Mouse (Mus musculus): ENCODE measurements around the gene AI464131.

AI464131 gene

GRCm38 (mm10) chr4:41502986-41503412 is at the start of gene AI464131:
Gene AI464131, minus strand, starts transcription at chr4:41503076.
- DNase-seq (ENCODE audit: low spot score), result peak; percentile 97

GRCm38 (mm10) chr4:41552529-41552928 is 49.7 kb upstream of the AI464131 start:
- peak; percentile 62 for DNase-seq (ENCODE audit: low spot score)

DNA sequence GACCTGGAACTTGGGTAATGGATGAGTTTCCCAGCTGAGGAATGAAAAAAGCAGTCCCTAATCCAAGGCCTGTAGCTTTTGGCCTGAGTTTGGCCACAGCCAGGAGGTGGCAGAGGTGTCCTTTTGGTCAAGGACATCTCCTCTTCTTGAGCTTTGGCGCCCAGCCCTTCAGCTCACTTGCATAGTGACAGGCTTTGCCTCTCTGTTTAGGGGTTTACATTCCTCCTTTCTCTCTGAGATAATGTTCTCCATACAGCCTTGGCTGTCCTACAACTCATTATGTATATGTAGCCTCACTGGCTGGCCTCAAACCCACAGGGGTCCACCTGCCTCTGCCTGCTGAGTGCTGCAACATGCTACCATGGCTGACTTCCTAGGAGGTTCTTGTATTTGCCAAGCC is 44.2 kb upstream of the AI464131 start:
- DNase-seq (ENCODE audit: low spot score), result no peak

- DNase-seq (ENCODE audit: low spot score), result peak; percentile 25
Measured at GRCm38 (mm10) chr4:41545985-41546384, 43.1 kb upstream of the AI464131 start.

DNA sequence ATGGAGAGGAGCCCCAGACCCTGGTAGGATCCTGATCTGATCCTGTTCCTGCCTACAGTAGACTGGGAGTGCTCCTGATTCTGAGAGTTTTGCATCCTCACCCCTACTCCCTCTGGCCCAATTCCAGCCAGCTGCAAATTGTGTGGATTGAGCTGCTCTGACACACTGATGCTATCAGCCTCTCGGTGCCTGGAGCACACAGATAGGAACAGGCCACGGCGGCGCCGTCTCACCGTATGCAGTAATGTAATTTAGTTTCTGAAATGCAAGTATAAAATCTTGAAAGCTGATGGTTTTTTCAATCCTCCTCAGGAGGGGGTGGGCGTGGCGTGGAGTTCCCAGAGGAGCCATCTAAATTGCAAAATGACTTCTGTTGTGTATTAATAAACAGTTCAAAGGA is 39.3 kb upstream of the AI464131 start:
- no peak for DNase-seq (ENCODE audit: low spot score)

GRCm38 (mm10) chr4:41534866-41535265 is 32.0 kb upstream of the AI464131 start:
- DNase-seq (ENCODE audit: low spot score), result no peak

DNA sequence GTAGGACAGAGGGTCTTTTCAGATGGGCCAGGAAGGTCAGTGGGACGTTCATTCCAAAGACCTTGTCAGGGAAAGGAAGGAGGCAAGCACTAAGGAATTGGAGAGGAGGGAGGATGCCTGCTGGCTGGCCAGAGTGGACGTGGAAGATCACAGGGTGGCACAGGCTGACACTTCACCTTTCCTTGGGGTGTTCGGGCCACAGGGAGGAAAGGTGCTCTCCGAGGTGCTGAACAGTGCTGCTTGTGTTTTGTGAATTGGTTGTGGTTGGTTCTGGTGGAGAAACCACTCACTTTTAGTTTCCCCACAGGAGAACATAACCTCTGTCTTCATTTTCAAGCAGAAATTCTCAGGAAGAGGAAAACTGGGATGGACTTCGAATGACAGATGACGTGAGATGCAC is 29.5 kb upstream of the AI464131 start:
- DNase-seq (ENCODE audit: low spot score), result peak; percentile 68

GRCm38 (mm10) chr4:41527996-41528395 is 25.1 kb upstream of the AI464131 start:
- DNase-seq (ENCODE audit: low spot score), result no peak

DNA sequence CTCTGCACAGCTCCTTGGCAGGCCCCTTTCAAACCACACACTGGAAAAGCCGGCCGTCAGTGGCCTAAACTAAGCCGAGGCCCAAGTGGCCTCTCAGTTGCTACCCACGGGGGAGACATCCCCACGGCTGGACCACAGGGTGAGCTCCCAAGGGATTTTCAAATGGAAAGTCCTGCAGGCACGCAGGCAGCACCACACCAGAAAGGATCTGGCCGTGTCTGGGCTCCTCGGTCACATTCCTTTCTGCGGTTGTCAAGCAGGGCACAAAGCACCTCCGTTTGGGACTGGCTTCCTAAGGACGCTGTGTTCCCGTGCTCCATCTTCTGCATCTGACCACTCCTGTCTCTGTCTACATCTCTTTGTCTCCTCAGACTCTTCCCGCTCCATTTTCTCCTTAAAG is 24.2 kb upstream of the AI464131 start:
- DNase-seq (ENCODE audit: low spot score), result no peak

GRCm38 (mm10) chr4:41526553-41526952 is 23.7 kb upstream of the AI464131 start:
- no peak for DNase-seq (ENCODE audit: low spot score)

- no peak for DNase-seq (ENCODE audit: low spot score)
Measured at GRCm38 (mm10) chr4:41524829-41525228, 22.0 kb upstream of the AI464131 start.

DNA sequence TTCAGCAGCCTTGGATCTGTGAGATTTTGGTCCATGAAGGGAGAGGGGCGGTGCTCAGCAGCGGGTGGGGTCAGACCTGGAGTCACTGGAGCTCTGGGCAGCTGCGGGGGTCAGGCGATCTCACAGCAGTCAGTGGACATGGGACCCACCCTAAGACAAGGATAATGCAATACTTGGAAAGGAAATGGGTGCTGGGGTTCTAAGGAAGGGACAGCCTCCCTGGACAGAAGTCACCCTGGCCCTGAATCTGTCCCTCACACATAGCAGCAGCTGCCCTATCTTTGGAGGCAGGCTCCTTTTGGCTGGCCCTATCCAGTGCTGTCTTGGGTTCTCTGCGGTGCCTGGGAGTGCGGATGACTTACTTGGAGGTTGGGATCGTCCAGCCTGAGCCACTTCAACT is 21.0 kb upstream of the AI464131 start:
- DNase-seq (ENCODE audit: low spot score), result no peak

DNA sequence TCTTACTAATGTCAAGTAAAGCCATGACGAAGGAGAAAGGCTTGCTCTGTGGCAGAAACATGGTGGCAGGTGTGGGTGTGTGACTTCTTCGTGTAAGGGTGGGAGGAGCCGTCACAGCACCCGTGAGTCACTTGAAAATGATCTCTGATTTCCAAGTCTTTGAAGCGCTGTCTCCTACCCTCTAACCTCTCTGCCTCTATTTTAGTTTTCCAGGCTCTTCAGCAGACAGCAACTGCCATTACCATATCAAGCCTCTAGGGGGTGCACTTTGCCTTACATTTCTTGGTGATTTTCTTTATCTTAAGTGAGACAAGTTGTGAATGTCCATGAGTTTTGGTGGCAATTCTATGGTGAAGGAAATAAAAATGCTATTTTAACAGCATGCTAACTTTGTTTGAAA is 19.9 kb upstream of the AI464131 start:
- DNase-seq (ENCODE audit: low spot score), result peak; percentile 62

- DNase-seq (ENCODE audit: low spot score), result no peak
Measured at GRCm38 (mm10) chr4:41522136-41522535, 19.3 kb upstream of the AI464131 start.

GRCm38 (mm10) chr4:41520641-41521040 is 17.8 kb upstream of the AI464131 start:
- DNase-seq (ENCODE audit: low spot score), result no peak

- DNase-seq (ENCODE audit: low spot score), result no peak
Measured at GRCm38 (mm10) chr4:41519195-41519594, 16.3 kb upstream of the AI464131 start.

- no peak for DNase-seq (ENCODE audit: low spot score)
Measured at GRCm38 (mm10) chr4:41518349-41518748, 15.5 kb upstream of the AI464131 start.

- DNase-seq (ENCODE audit: low spot score), result no peak
Measured at GRCm38 (mm10) chr4:41517233-41517632, 14.4 kb upstream of the AI464131 start, which contains the start of gene 1110017D15Rik. Gene 1110017D15Rik, minus strand, starts transcription at chr4:41517333.

DNA sequence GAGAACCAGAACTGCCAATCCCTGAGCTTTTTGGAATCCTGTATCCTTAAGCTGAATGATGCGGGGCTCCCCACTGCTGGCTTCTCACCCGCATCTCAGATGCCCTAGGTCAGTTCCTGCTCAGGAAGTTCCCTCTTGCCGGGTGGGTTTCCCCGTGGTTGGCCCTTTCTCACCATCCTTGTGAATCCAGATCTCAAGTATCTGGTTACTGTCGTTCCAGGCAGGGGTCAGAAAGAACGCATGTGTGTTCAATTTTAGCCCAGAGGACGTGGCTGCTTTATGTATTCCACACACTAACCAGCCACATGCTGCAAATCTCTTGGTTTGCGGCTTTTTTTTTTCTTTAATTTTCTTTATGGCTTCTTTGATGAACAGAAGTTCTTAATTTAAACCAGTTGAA is 10.8 kb upstream of the AI464131 start:
- DNase-seq (ENCODE audit: low spot score), result no peak

DNA sequence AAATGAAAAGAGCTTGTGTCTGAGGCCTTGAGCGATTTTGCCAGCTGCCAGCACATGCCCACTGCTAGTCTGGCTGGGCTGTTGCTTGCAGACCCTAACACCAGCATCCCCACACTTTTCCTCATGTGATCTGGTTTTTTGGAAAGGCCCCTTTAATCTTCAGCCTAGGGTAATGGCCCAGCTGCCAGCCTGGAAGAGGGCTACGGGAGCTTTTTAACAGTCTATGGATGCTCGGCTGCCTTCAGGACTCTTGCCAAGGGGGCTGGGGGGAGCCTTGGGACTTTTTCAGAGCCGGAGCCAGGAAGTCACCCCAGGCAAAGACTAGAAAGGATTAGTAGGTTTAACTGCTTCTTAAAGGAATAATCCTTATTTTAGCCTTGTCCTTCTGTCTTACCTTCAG is 10.4 kb upstream of the AI464131 start:
- DNase-seq (ENCODE audit: low spot score), result no peak

GRCm38 (mm10) chr4:41507998-41508397 is 5.1 kb upstream of the AI464131 start:
- DNase-seq (ENCODE audit: low spot score), result no peak

- no peak for DNase-seq (ENCODE audit: low spot score)
Measured at GRCm38 (mm10) chr4:41507326-41507924, 4.5 kb upstream of the AI464131 start.

DNA sequence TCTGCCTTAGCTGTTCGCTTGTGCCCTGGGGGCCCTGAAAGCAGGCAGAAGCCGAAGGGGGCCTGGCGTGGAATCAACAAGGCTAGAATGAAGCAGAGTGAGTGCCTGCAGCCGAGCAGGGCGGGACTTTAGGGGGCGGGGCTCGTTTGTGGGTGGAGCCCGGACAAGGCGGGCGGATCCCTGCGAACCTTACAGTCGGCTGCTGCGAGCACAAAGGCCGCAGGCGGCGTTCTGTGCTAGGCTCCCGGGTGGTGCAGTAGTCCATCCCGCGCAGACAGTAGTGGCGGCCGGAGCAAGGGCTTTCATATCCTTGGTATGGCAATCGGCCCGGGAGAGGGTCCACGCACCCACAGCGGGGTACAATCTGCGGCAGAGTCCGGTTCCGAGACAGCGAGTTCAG is 4.0 kb upstream of the AI464131 start:
- no peak for DNase-seq (ENCODE audit: low spot score)

DNA sequence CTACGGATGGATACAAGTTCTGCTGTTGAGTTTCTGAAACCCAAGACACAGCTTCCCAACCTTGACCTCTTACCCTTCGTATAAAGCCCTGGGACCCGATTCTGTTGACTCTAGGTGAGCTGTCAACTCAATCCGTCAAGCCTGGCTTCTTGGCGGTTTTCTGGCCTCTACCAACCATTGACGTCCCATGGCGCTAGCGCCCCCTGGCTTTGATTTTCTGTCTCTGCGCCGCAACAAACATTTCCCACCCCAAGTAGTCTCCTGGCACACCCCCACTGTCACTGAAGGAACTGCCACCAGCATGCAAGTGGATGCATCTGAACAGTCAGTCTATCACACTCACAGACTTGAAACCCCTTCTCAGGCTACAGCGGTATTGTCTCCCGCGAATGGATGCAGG is 3.3 kb upstream of the AI464131 start:
- DNase-seq (ENCODE audit: low spot score), result no peak

All from adipocyte (in vitro differentiated cells).